19 mouse cellular contexts compared by ENCODE assay signal in the genomic region with DNA sequence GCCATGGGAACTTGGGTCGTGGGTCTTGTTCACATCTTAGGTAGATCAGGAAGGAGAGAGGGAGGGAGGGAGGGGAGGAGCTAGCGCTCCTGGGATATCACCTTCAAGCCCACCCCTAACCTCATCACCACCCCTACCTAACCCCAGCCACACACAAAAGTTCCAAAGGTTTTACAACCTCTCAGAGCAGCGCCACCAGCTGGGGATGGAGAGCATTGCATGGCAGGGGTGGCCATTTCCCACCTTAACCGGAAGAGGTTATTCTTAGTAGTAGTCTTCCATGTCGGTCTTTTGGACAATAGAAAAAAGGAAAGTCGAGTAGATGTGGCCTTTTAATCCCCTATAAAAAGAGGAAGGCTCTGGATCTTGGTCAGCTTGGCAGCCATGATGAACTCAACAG. TPM values are rescaled to one million over a fixed set of nuclear protein-coding genes. Genes with fewer than 3 reads are reported as not detected.
DNase-seq lines count a peak whose midpoint lies in the region; ATAC-seq and TF ChIP-seq lines count a peak whose summit lies in the region.
"Had no signal": no experiment of that assay in that cellular context is flagged by ENCODE, and none has a peak within 500 bp of the region (broad histone marks: within the 10 kb centered on the region; RNA-seq: fewer than 3 reads in every experiment).

No protein-coding gene starts in this region.

- H3K9me3 ChIP-seq in liver, embryonic 12.5 days (replicated peaks), result no peaks in the 10 kb centered on the region
- peaks cover 25% of the 10 kb centered on the region for H3K9me3 ChIP-seq in CH12.LX (replicated peaks; ENCODE audit: low read length)
- H3K9me3 ChIP-seq in heart, embryonic 12.5 days (replicated peaks), result no peaks in the 10 kb centered on the region

- no peaks in the 10 kb centered on the region for H3K79me2 ChIP-seq in liver, adult 2 months (ENCODE audit: control insufficient read depth, insufficient read depth, low read length)
- no peaks in the 10 kb centered on the region for H3K79me2 ChIP-seq in CH12.LX (replicated peaks; ENCODE audit: control insufficient read depth, extremely low read depth, insufficient read depth, poor library complexity, severe bottlenecking)

- intact Hi-C loops in gastrocnemius, adult 2 months (cut with DNase I), result no loop called here

- TF ChIP-seq RAD21 in CH12.LX (IDR thresholded peaks at IDR 0.05; ENCODE audit: low read depth, low read length), result no peak

- dilution Hi-C loops in CH12.LX (cut with MboI; ENCODE audit: extremely low pct_ligation_motif_present, extremely low pct_unique_long_range_greater_than_20kb, low sequenced_read_pairs), result no loop called here

- H3K4me3 ChIP-seq in gastrocnemius, adult 2 months, result no peak overlapping the region
- no peak overlapping the region for H3K4me3 ChIP-seq in liver, adult 2 months (ENCODE audit: insufficient read depth, low read depth, low read length)
- H3K4me3 ChIP-seq in liver, embryonic 12.5 days, result no peak overlapping the region
- H3K4me3 ChIP-seq in CH12.LX (replicated peaks in 1 of 3; ENCODE audit: low read depth in 2 of 3, low read length in 2 of 3, poor library complexity in 1 of 3), result no peak overlapping the region
- H3K4me3 ChIP-seq in heart, embryonic 12.5 days, result no peak overlapping the region
- H3K4me3 ChIP-seq: embryonic facial prominence, embryonic 10.5 days; heart, embryonic 13.5 days; neural tube, embryonic 12.5 days had no signal

- peak; percentile 35; the same call in 1 of the 2 replicates for TF ChIP-seq CTCF in gastrocnemius, adult 2 months (IDR thresholded peaks at IDR 0.05)
- peak; percentile 27; the same call in 1 of the 2 replicates for TF ChIP-seq CTCF in liver, adult 2 months (IDR thresholded peaks at IDR 0.05; ENCODE audit: low read depth, low read length)
- peak; percentile 41 to 54; a peak in 3 of 4 replicates for TF ChIP-seq CTCF in CH12.LX (conservative IDR thresholded peaks at IDR 0.05 in 1 of 2, IDR thresholded peaks at IDR 0.05 in 1 of 2; ENCODE audit: low read depth in 2 of 2, low read length in 2 of 2)

- TF ChIP-seq POLR2A in liver, adult 2 months (IDR thresholded peaks at IDR 0.05; ENCODE audit: extremely low read depth, insufficient read depth, low read length), result no peak
- TF ChIP-seq POLR2A in CH12.LX (IDR thresholded peaks at IDR 0.05; ENCODE audit: low read depth, low read length), result no peak

- H3K9ac ChIP-seq in liver, adult 2 months (ENCODE audit: low read depth, low read length), result no peak overlapping the region
- no peak overlapping the region for H3K9ac ChIP-seq in liver, embryonic 12.5 days
- H3K9ac ChIP-seq in CH12.LX (ENCODE audit: insufficient read depth, low read depth), result no peak overlapping the region
- no peak overlapping the region for H3K9ac ChIP-seq in heart, embryonic 12.5 days
- H3K9ac ChIP-seq: heart, embryonic 13.5 days; neural tube, embryonic 12.5 days had no signal

- H3K27me3 ChIP-seq in liver, adult 2 months (ENCODE audit: control insufficient read depth, insufficient read depth, low read length), result peaks cover 3% of the 10 kb centered on the region; the same call in 1 of the 2 replicates
- H3K27me3 ChIP-seq in liver, embryonic 12.5 days (replicated peaks), result peaks cover 50% of the 10 kb centered on the region
- H3K27me3 ChIP-seq in CH12.LX (replicated peaks), result no peaks in the 10 kb centered on the region
- peaks cover 19% of the 10 kb centered on the region for H3K27me3 ChIP-seq in heart, embryonic 12.5 days (replicated peaks)

- in situ Hi-C loops in CH12.LX (cut with MboI; ENCODE audit: low pct_ligation_motif_present, low pct_unique_long_range_greater_than_20kb, low sequenced_read_pairs), result loop anchor here (10.0 kb wide), 1 partner anchor 186 kb away; no protein-coding TSS in a partner anchor

- 71% methylated on average over 6 of the region's 6 CpGs for WGBS in liver, adult 2 months
- 51% methylated on average over 6 of the region's 6 CpGs for WGBS in liver, embryonic 12.5 days (ENCODE audit: insufficient replicate concordance)
- WGBS in heart, embryonic 12.5 days, result 60% methylated on average over 6 of the region's 6 CpGs

- no peak overlapping the region for H3K4me2 ChIP-seq in liver, embryonic 12.5 days
- no peak overlapping the region for H3K4me2 ChIP-seq in CH12.LX (ENCODE audit: insufficient read depth, low read depth, poor library complexity, severe bottlenecking)
- no peak overlapping the region for H3K4me2 ChIP-seq in heart, embryonic 12.5 days
- H3K4me2 ChIP-seq: heart, embryonic 13.5 days; neural tube, embryonic 12.5 days had no signal

- no peak overlapping the region for H3K27ac ChIP-seq in gastrocnemius, adult 2 months
- H3K27ac ChIP-seq in liver, adult 2 months (replicated peaks; ENCODE audit: insufficient read depth, low read depth, low read length), result no peak overlapping the region
- no peak overlapping the region for H3K27ac ChIP-seq in liver, embryonic 12.5 days
- no peak overlapping the region for H3K27ac ChIP-seq in CH12.LX (ENCODE audit: insufficient read depth, low read depth)
- no peak overlapping the region for H3K27ac ChIP-seq in heart, embryonic 12.5 days (ENCODE audit: poor library complexity, severe bottlenecking)
- H3K27ac ChIP-seq: embryonic facial prominence, embryonic 10.5 days; heart, embryonic 13.5 days; neural tube, embryonic 12.5 days had no signal

- TF ChIP-seq EP300 in CH12.LX (IDR thresholded peaks at IDR 0.05; ENCODE audit: low read length), result no peak

- ATAC-seq in liver, embryonic 12.5 days, result no peak
- ATAC-seq in heart, embryonic 12.5 days (ENCODE audit: insufficient number of reproducible peaks, low FRiP score), result no peak
- ATAC-seq: intestine, embryonic 16.5 days; midbrain, embryonic 16.5 days had no signal

- H3K36me3 ChIP-seq in liver, adult 2 months (ENCODE audit: control insufficient read depth, insufficient read depth, low read length), result no peaks in the 10 kb centered on the region
- H3K36me3 ChIP-seq in liver, embryonic 12.5 days, result no peaks in the 10 kb centered on the region
- no peaks in the 10 kb centered on the region for H3K36me3 ChIP-seq in CH12.LX (replicated peaks in 1 of 2; ENCODE audit: control insufficient read depth in 1 of 2, insufficient read depth in 1 of 2, low read length in 1 of 2)
- no peaks in the 10 kb centered on the region for H3K36me3 ChIP-seq in heart, embryonic 12.5 days
- H3K36me3 ChIP-seq: embryonic facial prominence, embryonic 10.5 days; G1E; heart, embryonic 13.5 days; neural tube, embryonic 12.5 days had no signal

- DNase-seq in gastrocnemius, adult 2 months, result no peak
- DNase-seq in gastrocnemius, adult 18-20 months (ENCODE audit: low spot score), result no peak
- DNase-seq in liver, adult 2 months (ENCODE audit: extremely low read depth, low read depth, low spot score), result no peak
- no peak for DNase-seq in CH12.LX (ENCODE audit: extremely low read depth)
- peak; percentile 65 for DNase-seq in ZHBTc4 (ENCODE audit: low read depth, low spot score)
- no peak for DNase-seq in cerebellum, adult 11 months
- DNase-seq: adrenal gland, postnatal 10 days; gastrocnemius, postnatal 36 days; kidney, postnatal 36 days; left cerebral cortex, postnatal 4 days; thymus, postnatal 36 days had no signal

- peaks cover 1% of the 10 kb centered on the region; the same call in 1 of the 2 replicates for H3K4me1 ChIP-seq in liver, adult 2 months (ENCODE audit: control insufficient read depth, insufficient read depth, low read length)
- H3K4me1 ChIP-seq in liver, embryonic 12.5 days, result no peaks in the 10 kb centered on the region
- peaks cover 2 to 15% of the 10 kb centered on the region in 2 experiments; a peak in 3 of 4 replicates for H3K4me1 ChIP-seq in CH12.LX (ENCODE audit: control insufficient read depth in 1 of 2, insufficient read depth in 2 of 2)
- H3K4me1 ChIP-seq in heart, embryonic 12.5 days (replicated peaks), result peaks cover 6% of the 10 kb centered on the region; the same call in 1 of the 2 replicates

TF ChIP-seq in CH12.LX, 34 proteins besides CTCF, POLR2A, EP300 and RAD21:
- no peak for TF ChIP-seq CHD1 (IDR thresholded peaks at IDR 0.05; ENCODE audit: low read depth, low read length)
- no peak for TF ChIP-seq MAX (IDR thresholded peaks at IDR 0.05; ENCODE audit: low read length)
- TF ChIP-seq SMC3 (IDR thresholded peaks at IDR 0.05; ENCODE audit: low read depth, low read length), result no peak
- no peak for TF ChIP-seq ZNF384 (IDR thresholded peaks at IDR 0.05; ENCODE audit: low read depth, low read length)
- no peak for TF ChIP-seq UBTF (IDR thresholded peaks at IDR 0.05; ENCODE audit: low read depth, low read length)

RNA-seq across cellular contexts. Expression of a gene that starts 4.0 kb away (rescaled TPM):
- under 1 TPM; 0.23 to 0.84 TPM for total RNA-seq in gastrocnemius, adult 2 months (2021)
- total RNA-seq in gastrocnemius, adult 18-20 months (2021), result under 1 TPM; 0.41 to 0.57 TPM
- 0.28 and 0.40 TPM in 2 replicates for total RNA-seq in liver, adult 2 months (2014; rRNA removed)
- 0.06 and 0.07 TPM in 2 replicates for polyA plus RNA-seq in liver, adult 2 months (2012; rRNA removed)
- polyA plus RNA-seq in liver, embryonic 12.5 days (2016; fragmentation: Nextera tagmentation; extraction: Ambion mirVana), result 1.1 TPM in 2 replicates
- total RNA-seq in CH12.LX (2012; rRNA removed) (1.2 and 1.7 TPM in 2 replicates), CH12.LX (2014; rRNA removed) (1.2 and 1.3 TPM in 2 replicates)
- 4.8 and 5.3 TPM in 2 replicates for polyA plus RNA-seq in CH12.LX (2012; ENCODE audit: insufficient read length, low read depth)
- 3.3 and 4.3 TPM in 2 replicates for polyA plus RNA-seq in heart, embryonic 12.5 days (2016; fragmentation: Nextera tagmentation; extraction: Ambion mirVana)
- polyA plus RNA-seq: G1E had no signal
